Mouse (Mus musculus) kidney, postnatal 0 days (tissue): ENCODE measurements around the gene Sox18. TPM values are rescaled to one million over a fixed set of nuclear protein-coding genes. Genes with fewer than 3 reads are reported as not detected.

ENCODE experiments used
- ATAC-seq: fragments of 200-750 bp; cut with Nextera tagmentation; replicated peaks from 2 replicates; pipeline ENCODE4 v1.8.0; 2017; ENCODE audit warnings: low read depth, moderate number of reproducible peaks, moderate TSS enrichment, moderate library complexity; ENCODE audit not compliant: low FRiP score
- DNase-seq: peaks from one replicate; pipeline ENCODE4 v3.0.0-alpha.2; 2016; ENCODE audit warnings: low spot score
- H3K27ac ChIP-seq: fragments of 300-500 bp; sonication (generic); 2 replicates; pipeline ENCODE4 v1.5.1; 2014; ENCODE audit warnings: mild to moderate bottlenecking
- H3K27me3 ChIP-seq: fragments of 300-500 bp; sonication (generic); 2 replicates; pipeline ENCODE4 v1.6.1; 2014; ENCODE audit warnings: low read length, mixed read lengths; ENCODE audit not compliant: insufficient read depth
- H3K36me3 ChIP-seq: fragments of 300-500 bp; sonication (generic); 2 replicates; pipeline ENCODE4 v1.6.1; 2014; ENCODE audit warnings: low read length, mixed read lengths; ENCODE audit not compliant: insufficient read depth
- H3K4me1 ChIP-seq: fragments of 300-500 bp; sonication (generic); replicated peaks from 2 replicates; pipeline ENCODE4 v1.6.1; 2014; ENCODE audit warnings: antibody characterized with exemption, low read length, mixed read lengths; ENCODE audit not compliant: insufficient read depth
- H3K4me2 ChIP-seq: fragments of 300-500 bp; sonication (generic); 2 replicates; pipeline ENCODE4 v1.6.1; 2014; ENCODE audit warnings: mild to moderate bottlenecking, low read length, moderate library complexity, mixed read lengths
- H3K4me3 ChIP-seq: fragments of 300-500 bp; sonication (generic); replicated peaks from 2 replicates; pipeline ENCODE4 v1.5.1; 2014; ENCODE audit warnings: low read depth, low read length
- H3K9ac ChIP-seq: fragments of 300-500 bp; sonication (generic); 2 replicates; pipeline ENCODE4 v1.6.1; 2014; ENCODE audit warnings: low read depth, low read length
- H3K9me3 ChIP-seq: fragments of 300-500 bp; sonication (generic); replicated peaks from 2 replicates; pipeline ENCODE4 v1.6.1; 2016; ENCODE audit warnings: low read length, inconsistent platforms, mixed read lengths
- CTCF ChIP-seq: IDR thresholded peaks from 2 replicates; pipeline ENCODE4 v1.5.1; 2016; ENCODE audit warnings: antibody characterized with exemption, low read depth, mild to moderate bottlenecking, moderate library complexity
- WGBS: fragments of 180-500 bp; shearing (Covaris S2); extraction: QIAGEN DNeasy Blood & Tissue Kit; methylation state at CpG from one replicate; pipeline ENCODE4 v1.1.7; 2014; 5-methylcytosine and 5-hydroxymethylcytosine counted together
- polyA plus RNA-seq: library from polyadenylated mRNA; unstranded; fragments of >200 nt; fragmentation: Nextera tagmentation; extraction: Ambion mirVana; gene quantifications from 2 replicates; pipeline ENCODE4 v1.2.1, GENCODE M21; 2015

Sox18 gene
- polyA plus RNA-seq, 1 experiment from 2014 or later, result 62.2 TPM

DNA sequence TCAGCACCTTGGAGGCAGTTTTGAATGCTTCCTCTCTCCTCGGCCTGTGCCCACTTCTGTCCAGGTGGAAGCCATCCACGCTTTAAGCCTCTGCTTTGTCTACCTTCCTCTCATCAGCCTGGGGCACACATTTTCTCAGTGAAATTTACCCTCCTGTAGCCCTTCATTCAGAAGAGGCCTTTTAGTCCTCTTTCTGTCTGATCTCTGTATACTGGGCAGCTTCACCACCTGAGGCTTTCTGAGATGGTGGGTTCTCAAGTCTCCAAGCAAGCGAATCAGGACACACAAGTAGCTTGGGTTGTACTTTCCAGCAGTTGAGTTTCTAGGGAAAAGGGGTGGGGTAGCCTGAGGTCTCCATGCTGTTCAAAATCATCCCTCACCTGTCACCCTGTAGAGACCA lies 20.9 kb upstream of the Sox18 start:
- WGBS, result 93% methylated on average over 3 of the region's 3 CpGs
- H3K4me1 ChIP-seq, result 0 out of 2 replicates have a peak, but pooled peaks cover 6% of the 10 kb centered on the region
- H3K27ac ChIP-seq, result no peak overlapping the region
- TF ChIP-seq CTCF, result no peak
- no peak overlapping the region for H3K9ac ChIP-seq
- DNase-seq, result no peak
- peaks cover 15% of the 10 kb centered on the region for H3K36me3 ChIP-seq
- no peaks in the 10 kb centered on the region for H3K27me3 ChIP-seq
- ATAC-seq, result no peak
- no peak overlapping the region for H3K4me3 ChIP-seq
- 0 out of 2 replicates have a peak overlapping the region, but pooled peaks have one; percentile 98 for H3K4me2 ChIP-seq
- H3K9me3 ChIP-seq, result no peaks in the 10 kb centered on the region

DNA sequence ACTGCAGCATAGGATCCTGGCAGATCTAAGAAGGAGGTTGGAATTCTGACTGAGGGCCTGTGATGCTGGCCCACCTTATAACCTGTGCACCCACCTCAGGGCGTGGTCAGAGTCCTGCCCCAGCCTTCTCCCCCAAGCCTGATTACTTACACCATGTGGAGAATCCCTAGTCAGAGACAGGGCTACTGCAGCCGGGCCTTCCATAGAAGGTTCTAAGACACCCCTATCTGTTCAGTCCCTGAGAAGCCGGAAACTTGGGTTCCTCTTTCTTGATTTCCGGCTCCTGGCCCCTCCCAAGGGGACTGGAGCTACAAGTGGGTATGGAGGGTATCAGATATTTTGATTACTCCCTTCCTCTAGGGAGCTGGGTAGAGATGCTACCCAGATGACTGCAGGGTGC lies 20.1 kb upstream of the Sox18 start:
- H3K27ac ChIP-seq, result no peak overlapping the region
- peaks cover 15% of the 10 kb centered on the region for H3K36me3 ChIP-seq
- 0 out of 2 replicates have a peak, but pooled peaks cover 6% of the 10 kb centered on the region for H3K4me1 ChIP-seq
- H3K4me3 ChIP-seq, result no peak overlapping the region
- H3K4me2 ChIP-seq, result no peak overlapping the region; the same call in 1 of the 2 replicates
- H3K9ac ChIP-seq, result 0 out of 2 replicates have a peak overlapping the region, but pooled peaks have one; percentile 23
- no peak for TF ChIP-seq CTCF
- DNase-seq (no peak), ATAC-seq (no peak)
- WGBS, result 92% methylated on average over 4 of the region's 4 CpGs
- H3K9me3 ChIP-seq, result no peaks in the 10 kb centered on the region
- H3K27me3 ChIP-seq, result no peaks in the 10 kb centered on the region

DNA sequence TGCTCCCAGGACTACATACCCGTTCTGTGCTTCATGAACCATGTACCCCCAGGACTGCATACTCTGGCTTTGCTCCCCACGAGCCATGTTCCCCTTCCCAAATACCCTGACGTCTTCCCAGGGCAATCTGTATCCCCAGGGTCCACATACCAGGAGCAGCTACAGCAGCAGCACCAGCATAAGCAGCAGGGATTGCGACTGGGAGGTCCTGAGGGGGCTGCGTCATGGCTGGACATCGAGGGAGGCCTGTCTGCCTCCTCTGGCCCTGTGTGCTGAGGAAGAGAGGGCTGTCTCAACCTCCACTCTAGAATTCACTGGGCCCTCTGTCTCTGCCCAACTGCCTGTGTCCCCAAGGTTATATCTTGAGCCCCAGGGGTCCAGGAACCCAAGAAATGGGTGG lies 19.6 kb upstream of the Sox18 start:
- H3K4me3 ChIP-seq, result no peak overlapping the region
- no peak for DNase-seq
- no peak overlapping the region for H3K9ac ChIP-seq
- H3K36me3 ChIP-seq, result peaks cover 15% of the 10 kb centered on the region
- TF ChIP-seq CTCF, result no peak
- no peak overlapping the region for H3K27ac ChIP-seq
- no peaks in the 10 kb centered on the region for H3K9me3 ChIP-seq
- H3K27me3 ChIP-seq, result no peaks in the 10 kb centered on the region
- ATAC-seq, result no peak
- H3K4me1 ChIP-seq, result 0 out of 2 replicates have a peak, but pooled peaks cover 6% of the 10 kb centered on the region
- 85% methylated on average over 6 of the region's 6 CpGs for WGBS
- H3K4me2 ChIP-seq, result no peak overlapping the region

DNA sequence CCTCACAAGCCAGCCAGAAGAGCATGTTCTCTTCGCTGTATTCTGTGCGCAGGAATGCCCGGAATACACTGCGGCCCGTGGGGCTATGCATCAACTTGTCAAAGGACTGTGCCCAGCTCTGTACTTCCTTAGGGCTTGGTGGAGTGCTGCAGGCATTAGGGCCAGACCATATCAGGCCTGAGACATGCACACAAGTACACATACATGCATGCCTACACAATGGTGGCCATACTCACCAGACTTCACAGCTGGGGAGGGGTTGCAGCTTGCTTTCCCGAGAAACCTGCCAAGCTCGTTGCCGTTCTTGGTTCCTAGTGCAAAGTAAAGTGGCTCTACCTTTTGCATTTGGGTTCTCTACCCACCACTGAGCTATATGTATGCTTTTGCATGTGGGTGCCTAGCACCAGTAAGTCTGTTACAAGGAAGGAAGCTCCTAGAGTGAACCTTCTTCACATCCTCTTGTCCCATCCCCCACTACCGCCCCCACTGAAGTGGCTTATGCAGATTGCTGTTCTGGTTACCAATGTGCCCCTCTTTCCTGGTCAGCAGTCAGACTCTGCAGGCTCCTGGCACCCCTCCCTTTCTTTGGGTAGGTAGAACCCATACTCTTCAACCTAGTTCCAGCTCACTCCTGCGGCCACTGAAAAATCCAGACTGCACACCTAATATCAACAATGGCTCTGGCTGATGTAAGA lies 18.2 kb upstream of the Sox18 start:
- Histone ChIP-seq H3K9ac (no peak overlapping the region), H3K27ac (no peak overlapping the region), H3K4me1 (0 out of 2 replicates have a peak, but pooled peaks cover 6% of the 10 kb centered on the region), H3K9me3 (no peaks in the 10 kb centered on the region), H3K4me3 (no peak overlapping the region), H3K27me3 (no peaks in the 10 kb centered on the region), H3K36me3 (peaks cover 20% of the 10 kb centered on the region), H3K4me2 (no peak overlapping the region)
- ATAC-seq (no peak), DNase-seq (no peak)
- no peak for TF ChIP-seq CTCF
- 91% methylated on average over 10 of the region's 10 CpGs for WGBS

DNA sequence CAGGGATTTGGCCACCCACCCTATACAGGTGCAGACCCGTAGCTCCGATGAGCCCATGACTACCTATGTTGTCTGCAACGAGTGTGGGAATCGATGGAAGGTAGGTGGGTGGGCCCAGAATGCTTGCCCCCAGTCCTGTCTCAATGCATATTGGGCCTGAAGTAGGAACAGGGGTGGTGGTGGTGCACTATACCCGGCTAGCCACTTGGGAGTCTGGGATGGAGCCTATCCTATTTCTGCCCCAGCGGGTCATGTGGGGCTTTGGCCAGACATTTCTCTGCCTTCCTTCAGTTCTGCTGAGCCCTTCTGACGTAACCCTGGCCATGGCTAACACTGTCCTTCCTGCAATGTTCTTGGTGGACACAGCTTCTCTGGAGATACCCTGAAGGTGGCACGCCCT lies 16.1 kb upstream of the Sox18 start:
- Histone ChIP-seq H3K4me1 (no peaks in the 10 kb centered on the region), H3K36me3 (peaks cover 20% of the 10 kb centered on the region), H3K9me3 (no peaks in the 10 kb centered on the region), H3K27me3 (no peaks in the 10 kb centered on the region), H3K4me3 (no peak overlapping the region), H3K27ac (no peak overlapping the region), H3K4me2 (no peak overlapping the region), H3K9ac (no peak overlapping the region)
- DNase-seq (no peak), ATAC-seq (no peak)
- 96% methylated on average over 8 of the region's 8 CpGs for WGBS
- no peak for TF ChIP-seq CTCF

DNA sequence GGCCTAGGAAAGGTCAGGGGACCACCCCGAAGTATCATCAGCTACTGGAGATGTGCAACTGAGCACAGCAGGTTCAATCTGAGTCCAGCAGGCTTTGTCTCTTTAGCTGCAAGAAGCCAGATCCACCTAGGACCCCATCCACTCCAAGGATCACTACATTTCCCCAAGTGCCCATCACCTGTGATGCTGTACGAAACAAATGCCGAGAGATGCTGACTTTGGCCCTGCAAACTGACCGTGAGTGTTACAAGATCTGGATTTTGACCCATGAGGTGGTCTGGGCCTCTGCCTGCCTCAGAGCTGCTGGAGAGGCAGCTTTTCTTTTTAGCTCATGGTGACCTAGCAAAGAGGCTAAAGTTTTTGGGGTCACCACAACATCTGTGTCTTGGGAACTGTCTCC lies 14.2 kb upstream of the Sox18 start:
- no peak for TF ChIP-seq CTCF
- H3K9ac ChIP-seq, result no peak overlapping the region
- H3K4me1 ChIP-seq, result peaks cover 4% of the 10 kb centered on the region; the same call in 1 of the 2 replicates
- H3K4me2 ChIP-seq, result no peak overlapping the region
- H3K4me3 ChIP-seq, result no peak overlapping the region
- no peak overlapping the region for H3K27ac ChIP-seq
- DNase-seq, result no peak
- H3K36me3 ChIP-seq, result peaks cover 20% of the 10 kb centered on the region
- ATAC-seq, result no peak
- H3K9me3 ChIP-seq, result no peaks in the 10 kb centered on the region
- 91% methylated on average over 4 of the region's 4 CpGs for WGBS
- H3K27me3 ChIP-seq, result no peaks in the 10 kb centered on the region
